Mouse (Mus musculus): Measurements from ENCODE around the gene 1810009A15Rik.

DNA sequence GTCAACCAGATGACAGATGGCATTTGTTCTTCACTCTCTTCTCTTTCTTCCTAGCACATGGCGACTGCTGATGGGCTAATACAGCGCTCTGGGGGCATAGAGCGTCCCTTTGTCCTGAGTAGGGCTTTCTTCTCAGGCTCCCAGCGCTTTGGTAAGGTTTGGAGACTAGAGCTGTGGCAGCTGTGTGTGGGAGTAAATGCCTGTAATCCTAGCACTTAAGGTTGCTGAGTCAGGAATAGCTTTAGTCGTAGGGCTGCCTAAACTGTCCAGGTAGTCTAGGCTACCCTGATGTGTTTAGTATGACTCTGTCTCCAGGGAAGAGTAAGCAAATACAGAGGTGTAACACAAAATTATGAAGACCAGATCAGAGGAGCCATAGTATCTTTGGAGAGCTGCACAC, 23.2 kb downstream of the 1810009A15Rik start:
- TF ChIP-seq POLR2A (IDR thresholded peaks at IDR 0.05; ENCODE audit: extremely low read depth, insufficient read depth, low read length) (no peak), CTCF (IDR thresholded peaks at IDR 0.05; ENCODE audit: low read depth, low read length) (no peak)

Data from liver, adult 2 months (tissue).